Mouse (Mus musculus) C2C12 (cell line): ENCODE results near the gene Nt5c3.

Experiments used
- CEBPB ChIP-seq: IDR thresholded peaks from one replicate; pipeline ENCODE4 v1.6.1; 2011; ENCODE audit warnings: low read depth, mild to moderate bottlenecking, control low read depth, moderate library complexity
- CTCF ChIP-seq: IDR thresholded peaks from one replicate; pipeline ENCODE4 v1.5.1; 2011; ENCODE audit not compliant: control insufficient read depth, insufficient read depth, insufficient read length
- FOSL1 ChIP-seq: IDR thresholded peaks from one replicate; pipeline ENCODE4 v1.8.0; 2011; ENCODE audit warnings: mild to moderate bottlenecking, low read length; ENCODE audit not compliant: poor library complexity, insufficient read depth, severe bottlenecking
- MAX ChIP-seq: IDR thresholded peaks from one replicate; pipeline ENCODE4 v1.6.1; 2011; ENCODE audit warnings: mild to moderate bottlenecking, control low read depth
- MYOD1 ChIP-seq: IDR thresholded peaks from one replicate; pipeline ENCODE4 v1.6.1; 2011; ENCODE audit warnings: low read depth; ENCODE audit not compliant: control insufficient read depth, insufficient read length
- MYOG ChIP-seq: IDR thresholded peaks from one replicate; pipeline ENCODE4 v1.6.1; 2011; ENCODE audit not compliant: control insufficient read depth, insufficient read length; ENCODE audit errors: extremely low read depth
- USF1 ChIP-seq: IDR thresholded peaks from one replicate; pipeline ENCODE4 v1.6.1; 2011; ENCODE audit warnings: low read depth, mild to moderate bottlenecking, control low read depth, moderate library complexity

DNA sequence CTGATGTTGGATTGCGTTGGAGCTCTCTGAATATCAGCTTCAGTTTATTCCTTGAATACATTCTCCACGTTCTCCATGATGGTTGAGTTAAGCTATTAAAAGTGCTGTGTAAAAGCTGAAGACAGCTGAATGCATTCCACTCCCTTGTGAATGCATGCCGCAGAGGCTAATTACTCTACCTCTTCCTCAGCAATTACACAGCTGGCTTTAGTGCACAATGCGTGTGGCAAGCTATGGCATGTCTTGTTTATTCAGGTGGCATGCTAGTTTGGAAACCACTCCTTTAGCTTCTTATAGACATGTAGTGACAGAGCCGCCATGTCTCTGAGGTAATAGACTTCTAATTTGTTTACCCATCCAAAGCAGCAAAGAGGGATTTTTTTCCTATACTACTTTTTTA is 67.0 kb downstream of the Nt5c3 start:
- no peak for TF ChIP-seq USF1
- TF ChIP-seq CTCF = no peak
- no peak for TF ChIP-seq MYOD1
- TF ChIP-seq MAX = no peak
- no peak for TF ChIP-seq CEBPB
- TF ChIP-seq MYOG = no peak
- TF ChIP-seq FOSL1 = no peak
